Mouse (Mus musculus) cerebellum, adult 18-20 months (tissue): ENCODE measurements around the gene Mrpl28.
A peak's percentile ranks its signal among the peaks of the same experiment; 100 is the strongest.
"Not testable (repeated sequence)": the region's sequence is repeated elsewhere in the genome, so short reads cannot be mapped to it uniquely, and the experiment has no call there.

Experiments used
- DNase-seq, 2 experiments: peaks; one replicate each; pipeline ENCODE4 v3.0.0; 2021

Gene Mrpl28

DNA sequence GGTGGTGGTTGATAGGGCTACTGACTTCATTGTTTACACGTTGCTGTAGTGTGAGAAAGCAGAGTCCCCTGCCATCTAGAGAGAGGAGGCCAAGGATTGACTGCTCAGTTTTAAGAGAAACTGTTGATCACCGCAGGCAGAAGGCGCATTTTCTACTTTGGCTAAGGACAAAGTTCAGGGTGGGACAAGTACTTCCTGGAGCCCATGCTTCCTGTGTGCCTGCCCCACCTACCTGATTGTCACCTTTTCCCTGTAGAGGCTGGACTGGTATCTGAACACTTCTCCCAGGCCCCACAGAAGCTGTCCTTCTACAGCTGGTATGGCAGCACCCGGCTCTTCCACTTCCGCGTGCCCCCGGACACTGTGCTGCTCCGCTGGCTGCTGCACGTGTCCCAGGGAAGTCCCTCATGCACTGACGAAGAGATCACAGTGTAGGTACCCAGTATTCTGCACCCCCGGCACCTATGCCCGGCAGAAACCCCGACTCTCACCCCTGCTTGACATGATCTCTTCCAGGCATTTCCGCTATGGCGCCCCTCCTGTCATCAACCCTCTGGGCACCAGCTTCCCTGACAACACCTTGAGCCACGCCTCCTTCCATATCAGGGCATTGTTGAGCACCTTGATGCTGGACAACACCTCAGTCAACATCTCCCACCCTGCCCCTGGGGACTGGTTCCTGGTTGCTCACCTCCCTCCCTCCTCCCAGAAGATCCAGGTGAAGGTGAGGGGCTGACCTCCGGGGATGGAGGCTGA is 6.6 kb upstream of the Mrpl28 start:
- no peak for DNase-seq

DNA sequence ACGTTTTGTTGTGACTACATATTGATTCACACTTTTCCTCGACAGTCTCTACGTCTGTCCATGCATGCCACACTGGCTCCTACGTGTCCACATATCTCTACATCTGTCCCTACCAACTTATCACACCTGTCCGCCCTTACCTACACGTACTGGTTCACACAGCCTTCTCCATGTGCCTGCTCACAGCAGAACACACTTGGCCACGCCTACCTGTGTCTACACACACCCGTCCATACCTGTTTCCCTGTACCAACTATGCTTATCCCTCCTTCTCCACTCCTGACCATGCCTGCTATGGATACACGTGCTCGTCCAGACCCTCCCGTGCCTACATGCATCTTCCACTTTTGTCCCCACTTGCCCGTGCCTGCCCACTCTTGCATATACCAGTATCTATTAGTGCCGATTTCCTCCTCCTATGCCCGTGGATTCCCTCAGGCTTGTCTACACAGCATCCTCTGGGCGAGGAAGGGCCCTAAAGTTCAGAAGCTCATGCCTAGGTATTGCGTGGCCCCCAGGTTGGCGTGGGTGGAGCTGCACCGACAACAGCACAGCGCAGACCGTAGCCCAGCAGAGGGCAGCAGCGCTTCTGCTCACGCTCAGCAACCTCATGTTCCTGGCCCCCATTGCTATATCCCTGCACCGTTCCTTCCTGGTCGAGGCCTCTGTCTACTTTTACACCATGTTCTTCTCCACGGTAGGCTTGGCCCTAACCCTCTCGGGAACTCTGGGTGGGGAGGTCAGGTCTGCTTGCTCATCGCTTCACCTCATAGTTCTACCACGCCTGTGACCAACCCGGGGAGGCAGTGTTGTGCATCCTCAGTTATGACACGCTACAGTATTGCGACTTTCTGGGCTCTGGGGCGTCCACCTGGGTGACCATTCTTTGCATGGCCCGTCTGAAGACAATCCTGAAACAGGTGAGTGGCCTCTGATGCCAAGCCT is 3.3 kb upstream of the Mrpl28 start:
- DNase-seq = peak; percentile 72 to 76

DNA sequence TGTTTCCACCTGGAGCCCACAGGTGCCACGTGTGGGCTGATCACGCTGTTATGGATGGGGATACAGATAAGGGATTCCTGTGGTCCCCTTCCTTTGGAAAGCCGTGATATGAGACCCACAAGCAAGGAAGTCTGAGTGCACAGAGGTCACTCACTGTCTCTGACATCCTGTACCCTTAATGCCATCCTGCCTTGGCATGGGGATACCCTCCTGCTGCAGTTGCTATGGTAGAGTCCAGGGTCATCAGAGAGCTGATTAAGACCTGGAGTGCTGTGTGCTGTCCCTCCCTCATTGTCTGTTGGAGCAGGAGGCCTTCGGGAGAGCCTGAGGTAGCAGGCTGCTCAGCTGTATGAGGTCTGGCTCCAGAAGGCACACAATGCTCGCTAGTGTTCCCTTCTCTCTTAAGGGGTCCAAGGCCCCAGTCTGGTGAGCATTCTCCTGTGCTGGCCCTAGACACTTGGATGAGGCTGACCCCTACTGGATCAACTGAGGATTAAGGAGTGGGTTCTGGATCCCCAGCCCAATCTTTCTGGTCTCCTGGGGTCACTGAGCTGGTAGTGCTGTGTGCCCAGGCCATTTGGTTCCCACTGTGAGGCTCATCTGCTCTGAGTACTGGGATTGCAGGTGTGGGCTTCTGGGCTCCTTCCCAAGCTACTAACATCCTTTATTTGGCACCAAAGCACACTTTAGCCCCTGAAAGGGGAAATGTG is 714 bp upstream of the Mrpl28 start:
- no peak for DNase-seq

DNA sequence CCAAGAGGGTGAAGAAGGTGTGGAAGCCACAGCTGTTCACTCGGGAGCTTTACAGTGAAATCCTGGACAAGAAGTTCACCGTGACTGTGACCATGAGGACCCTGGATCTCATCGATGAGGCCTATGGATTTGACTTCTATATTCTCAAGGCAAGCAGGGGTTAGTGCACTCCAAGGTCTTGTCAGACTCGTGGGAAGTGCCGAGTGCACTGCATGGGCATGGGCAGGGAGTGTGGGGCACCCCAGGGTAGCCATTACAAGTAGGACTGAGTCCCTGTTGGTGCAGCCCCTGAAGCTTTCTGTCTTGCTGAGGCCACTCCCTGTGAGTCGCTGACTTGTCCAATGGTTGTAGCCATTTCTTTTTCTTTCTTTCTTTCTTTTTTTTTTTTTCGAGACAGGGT is 1.3 kb downstream of the Mrpl28 start:
- DNase-seq = no peak

DNA sequence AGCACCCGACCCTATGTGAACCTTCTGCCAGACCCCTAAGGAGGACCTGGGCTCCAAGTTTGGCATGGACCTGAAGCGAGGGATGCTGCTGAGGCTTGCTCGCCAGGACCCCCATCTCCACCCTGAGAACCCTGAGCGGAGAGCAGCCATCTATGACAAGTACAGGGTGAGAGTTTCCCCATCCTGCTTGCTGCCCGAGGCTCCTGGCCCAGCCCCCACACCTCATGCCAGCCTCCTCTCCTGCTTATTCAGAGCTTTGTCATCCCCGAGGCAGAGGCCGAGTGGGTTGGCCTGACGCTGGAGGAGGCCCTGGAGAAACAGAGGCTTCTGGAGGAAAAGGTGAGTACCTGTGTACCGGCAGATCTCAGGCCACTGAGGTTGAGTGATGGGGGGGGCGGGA is 1.9 kb downstream of the Mrpl28 start:
- no peak for DNase-seq

DNA sequence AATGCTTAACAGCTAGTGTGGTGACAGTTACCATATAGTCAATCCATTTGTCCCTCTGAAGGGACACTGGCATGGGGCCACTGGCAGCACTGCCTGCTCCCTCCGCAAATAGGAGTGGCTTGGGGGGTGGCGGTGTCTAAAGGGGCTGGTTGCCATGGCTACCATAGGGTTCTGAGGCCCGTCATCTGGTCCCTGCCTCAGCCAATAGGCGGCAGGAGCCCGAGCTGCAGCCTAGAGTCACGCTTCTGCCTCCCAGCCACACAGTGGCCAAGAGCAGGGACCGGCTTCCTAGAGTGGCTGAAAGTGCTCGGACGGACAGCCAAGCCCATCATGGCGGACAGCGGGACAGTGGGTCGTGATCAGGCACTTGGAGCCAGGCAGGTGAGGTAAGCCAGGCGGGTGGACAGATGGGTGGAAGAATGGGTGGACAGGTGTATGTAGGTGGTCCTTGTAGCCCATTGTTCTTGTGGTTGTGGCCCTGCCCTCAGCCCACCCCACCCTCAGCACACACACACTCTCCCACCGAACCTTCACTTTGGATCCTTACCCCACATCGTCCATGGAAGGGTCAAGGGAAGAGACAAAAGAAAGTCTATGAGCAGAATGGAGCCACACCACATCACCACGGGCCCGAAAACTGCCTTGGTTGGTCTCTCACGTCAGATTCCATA is 7.9 kb downstream of the Mrpl28 start:
- DNase-seq = no peak

DNA sequence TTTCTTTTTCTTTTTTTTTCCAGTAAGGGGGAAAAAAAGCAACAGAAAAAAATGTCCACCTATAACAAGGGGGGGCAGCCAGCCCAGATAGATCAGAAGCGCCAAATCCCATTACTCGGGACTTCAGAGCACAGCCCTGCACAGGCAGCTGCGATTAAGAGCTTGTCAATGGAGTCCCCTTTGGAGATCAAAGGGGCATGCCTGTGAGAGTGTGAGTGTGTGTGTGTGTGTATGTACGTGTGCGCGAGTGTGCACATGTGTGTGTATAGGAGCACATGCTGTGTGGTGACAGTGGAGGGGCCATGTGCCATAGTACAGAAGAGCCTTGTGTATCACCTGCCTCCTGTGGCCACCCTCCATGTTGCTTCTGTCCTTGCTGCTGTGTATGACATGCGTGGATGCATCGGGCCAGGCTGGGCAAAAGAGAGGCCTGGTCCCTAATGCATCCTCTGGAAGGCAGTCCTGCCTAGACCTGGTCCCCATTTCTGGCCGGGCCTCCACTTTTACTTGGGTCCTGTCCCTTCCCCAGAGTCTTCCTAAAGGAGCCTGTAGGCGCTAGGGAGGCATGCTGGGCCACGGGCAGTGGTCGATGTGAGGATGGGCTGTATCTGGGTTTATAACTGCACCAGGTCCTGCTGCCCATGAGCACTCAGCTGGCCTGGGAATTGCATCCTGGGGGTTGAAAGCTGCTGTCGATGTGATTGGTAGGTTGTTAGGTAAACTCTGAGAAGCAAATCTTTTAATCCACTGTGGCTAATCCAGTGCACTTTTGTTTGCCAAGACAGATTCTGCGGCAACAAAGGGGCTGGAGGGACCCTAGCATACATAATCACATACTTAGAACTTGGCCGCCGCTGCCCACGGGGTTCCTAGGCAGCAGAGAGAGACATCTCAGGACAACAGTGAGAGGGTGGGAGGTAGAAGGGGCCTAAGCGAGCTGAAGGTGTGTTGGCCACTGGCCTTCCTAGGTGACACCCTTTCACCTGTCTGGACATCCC is 8.9 kb downstream of the Mrpl28 start:
- no peak for DNase-seq

DNA sequence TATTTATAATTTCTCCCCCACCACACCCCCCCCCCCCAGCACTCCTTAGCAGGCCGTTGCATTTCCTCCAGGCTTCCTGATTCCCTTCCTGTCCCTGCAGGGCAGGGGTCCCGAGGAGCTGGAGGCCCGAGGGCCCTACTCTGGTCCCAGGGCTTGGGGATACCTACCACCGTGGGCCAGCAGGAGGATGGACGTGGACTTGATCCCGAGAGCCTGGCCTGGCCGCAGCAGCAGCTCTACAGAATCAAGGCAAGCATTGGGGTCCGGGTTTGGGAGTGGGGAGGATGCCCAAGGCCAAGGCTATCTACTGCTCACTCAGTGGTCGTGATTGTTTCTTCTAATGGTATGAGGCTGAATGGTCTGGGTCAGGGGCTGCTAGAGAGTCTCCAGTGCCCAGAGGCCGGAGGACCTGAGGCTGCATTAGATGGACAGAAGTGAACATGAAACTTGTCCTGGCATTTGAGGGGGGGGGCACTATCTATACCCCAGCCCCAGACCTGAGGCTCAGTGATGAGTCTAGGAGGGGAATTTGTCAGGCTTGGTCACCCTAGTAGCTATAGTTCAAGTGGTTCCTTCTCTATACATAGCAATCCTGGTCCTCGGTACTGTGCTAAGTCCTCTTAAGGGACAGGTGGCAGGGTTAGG is 13.9 kb downstream of the Mrpl28 start:
- no peak for DNase-seq

DNA sequence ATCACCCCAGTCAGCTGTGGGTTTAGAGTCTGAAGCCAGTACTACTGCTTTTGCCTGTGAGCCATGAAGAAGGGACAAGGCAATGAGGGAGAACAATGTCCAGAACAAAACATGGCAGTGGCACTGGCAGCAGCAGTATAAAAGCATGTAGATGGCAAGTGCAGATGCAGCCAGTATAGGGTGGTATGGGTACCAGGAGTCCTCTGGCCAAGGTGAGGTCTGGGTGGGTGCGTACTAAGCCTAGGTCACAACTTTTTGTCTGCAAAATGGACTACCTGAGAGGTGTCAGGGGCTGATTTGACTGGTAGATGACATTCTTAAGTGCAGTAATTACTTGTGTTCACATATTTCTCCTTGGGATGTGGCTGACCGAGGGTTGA is 14.4 kb downstream of the Mrpl28 start:
- no peak for DNase-seq

DNA sequence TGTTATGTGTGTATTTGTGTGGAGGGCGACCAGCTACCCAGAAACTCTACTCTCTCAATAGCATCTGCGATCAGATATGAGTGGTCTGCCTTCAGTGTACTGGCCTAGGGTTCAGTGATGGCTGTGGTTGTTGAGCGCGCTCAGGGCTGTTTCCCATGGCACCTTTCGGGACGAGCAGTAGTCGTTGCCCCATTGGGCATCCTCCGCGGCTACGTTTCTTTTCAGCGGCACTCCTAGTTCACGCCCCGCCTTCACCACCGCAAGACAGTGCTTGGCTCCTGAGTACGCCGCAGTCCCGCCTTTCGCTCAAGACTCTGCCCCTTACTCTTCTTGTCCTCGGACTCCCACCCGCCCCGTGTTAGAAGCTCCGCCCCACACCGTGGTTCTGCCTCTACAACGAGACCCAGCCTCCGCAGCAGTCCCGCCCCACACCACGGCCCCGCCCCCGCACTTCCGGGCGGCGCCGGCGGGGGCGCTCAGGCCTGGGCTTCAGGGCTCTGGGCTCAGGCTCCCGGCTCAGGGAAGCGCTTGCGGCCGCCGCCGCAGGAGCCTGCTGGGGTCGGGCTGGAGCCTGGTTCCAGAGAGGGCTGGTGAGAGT is 15.0 kb downstream of the Mrpl28 start, which contains the start of gene Axin1:
TSS of gene Axin1 (plus strand) at position 450 of the 598 bp plus-strand sequence.
- peak; percentile 92 to 98 for DNase-seq

DNA sequence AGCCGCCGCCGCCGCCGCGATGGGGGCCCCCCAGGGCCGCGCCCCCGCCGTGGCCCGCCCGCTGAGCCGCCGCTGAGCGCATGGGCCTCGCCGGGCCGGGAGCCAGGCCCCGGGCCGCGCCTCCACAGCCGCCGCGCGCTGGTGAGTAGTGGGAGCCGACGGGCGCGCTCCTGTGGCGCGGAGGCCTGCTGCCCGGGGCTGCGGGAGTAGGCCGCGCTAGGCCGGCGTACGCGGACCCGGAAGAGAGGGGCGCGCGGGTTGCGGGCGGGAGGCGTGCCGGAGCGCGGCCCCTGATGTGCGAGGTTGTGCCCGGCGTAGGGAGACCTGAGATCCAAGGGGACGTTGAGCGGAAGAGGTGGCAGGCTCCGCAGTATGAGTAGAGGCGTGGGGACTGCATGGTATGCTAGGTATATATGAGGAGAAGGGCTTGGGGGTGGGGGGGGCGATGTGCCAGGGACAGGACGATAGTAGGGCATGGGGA is 15.6 kb downstream of the Mrpl28 start:
- DNase-seq = no peak

DNA sequence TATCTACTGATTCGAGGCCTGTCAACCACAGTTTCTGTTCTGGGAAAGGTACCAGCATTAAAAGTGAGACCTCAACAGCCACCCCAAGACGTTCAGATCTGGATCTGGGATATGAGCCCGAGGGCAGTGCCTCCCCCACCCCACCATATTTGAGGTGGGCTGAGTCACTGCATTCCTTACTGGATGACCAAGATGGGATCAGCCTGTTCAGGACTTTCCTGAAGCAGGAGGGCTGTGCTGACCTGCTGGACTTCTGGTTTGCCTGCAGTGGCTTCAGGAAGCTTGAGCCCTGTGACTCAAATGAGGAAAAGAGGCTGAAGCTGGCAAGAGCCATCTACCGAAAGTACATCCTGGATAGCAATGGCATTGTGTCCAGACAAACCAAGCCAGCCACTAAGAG is 19.5 kb downstream of the Mrpl28 start:
- DNase-seq = no peak

DNA sequence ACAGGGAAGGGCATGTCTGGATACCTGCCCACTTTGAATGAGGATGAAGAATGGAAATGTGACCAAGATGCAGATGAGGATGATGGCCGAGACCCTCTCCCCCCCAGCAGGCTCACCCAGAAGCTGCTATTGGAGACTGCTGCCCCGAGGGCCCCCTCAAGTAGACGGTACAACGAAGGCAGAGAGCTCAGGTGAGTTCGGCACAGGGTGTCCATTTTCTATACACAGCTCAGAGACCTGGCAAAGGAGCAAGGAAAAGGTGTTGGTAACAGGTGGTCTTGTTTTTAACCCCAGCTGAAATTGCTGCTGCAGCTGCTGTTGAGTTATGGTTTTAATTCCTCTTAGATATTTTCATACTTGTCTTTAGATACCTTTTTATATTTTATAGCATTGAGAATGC is 20.1 kb downstream of the Mrpl28 start:
- no peak for DNase-seq

DNA sequence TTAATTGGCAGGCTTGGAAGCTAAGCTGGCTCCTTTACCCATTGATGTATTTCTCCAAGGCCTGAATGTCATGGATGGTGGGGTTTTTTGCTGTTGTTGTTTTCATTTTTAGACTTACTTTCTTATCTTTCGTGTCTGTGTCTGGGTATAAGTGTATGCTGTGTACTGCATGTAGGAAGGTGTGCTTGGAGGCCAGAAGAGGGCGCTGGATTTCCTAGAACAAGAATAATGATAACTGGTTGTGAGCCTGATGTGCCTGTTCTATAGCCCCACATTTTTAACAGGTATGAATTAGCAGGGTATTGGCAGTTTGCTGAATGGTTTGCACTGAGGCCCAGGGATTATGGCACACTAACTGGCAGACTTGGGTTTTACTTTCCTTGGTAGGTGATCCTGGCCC is 25.8 kb downstream of the Mrpl28 start:
- DNase-seq = no peak

DNA sequence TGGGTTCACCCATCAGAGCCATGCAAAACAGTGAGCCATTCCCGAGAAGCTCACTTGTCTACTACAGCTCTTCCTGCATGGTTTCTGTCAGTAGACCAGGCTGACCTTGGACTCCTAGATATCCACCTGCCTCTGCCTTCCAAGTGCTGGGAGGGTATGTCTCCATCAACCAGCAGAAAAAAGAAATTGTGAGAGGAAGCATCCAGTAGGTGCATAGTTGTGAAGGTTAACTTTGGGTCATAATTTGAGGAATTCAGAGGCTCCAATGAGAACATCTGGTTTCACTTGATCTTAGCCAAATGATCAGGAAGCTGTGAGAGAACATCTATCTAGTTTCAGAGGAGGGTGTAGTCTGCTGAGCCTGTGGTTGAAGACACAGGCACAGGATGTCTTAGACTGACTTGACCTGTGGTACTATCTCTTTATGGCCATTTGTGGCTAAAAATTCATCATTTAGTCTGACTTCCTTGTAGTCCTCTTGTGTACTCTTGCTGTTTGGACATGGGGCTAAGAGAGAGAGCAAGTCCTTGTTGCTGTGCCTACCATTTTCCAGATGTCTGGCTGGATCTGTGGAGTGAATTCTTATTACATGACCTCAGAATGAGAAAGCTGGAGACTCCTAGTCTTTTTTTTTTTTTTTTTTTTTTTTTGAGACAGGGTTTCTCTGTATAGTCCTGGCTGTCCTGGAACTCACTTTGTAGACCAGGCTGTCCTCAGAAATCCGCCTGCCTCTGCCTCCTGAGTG is 28.8 kb downstream of the Mrpl28 start:
- DNase-seq = no peak

DNA sequence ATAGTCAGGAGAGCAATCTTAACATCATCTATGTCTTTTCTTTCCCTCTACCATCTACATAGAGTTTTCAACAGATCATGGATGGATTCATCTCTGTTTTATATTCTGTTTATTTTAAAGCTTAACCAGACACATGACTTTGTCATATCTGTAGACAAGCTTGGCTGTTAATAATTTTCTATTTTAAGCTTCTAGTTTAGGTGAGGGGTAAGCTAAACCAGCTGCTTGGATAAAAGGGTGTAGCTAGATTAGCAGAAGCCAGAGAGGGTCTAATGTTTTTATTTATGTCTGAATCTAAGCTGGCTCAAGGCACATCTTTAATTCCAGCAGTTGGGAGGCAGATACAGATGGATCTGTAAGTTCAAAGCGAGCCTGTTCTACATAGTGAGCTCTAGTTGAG is 39.4 kb downstream of the Mrpl28 start:
- DNase-seq = no peak

DNA sequence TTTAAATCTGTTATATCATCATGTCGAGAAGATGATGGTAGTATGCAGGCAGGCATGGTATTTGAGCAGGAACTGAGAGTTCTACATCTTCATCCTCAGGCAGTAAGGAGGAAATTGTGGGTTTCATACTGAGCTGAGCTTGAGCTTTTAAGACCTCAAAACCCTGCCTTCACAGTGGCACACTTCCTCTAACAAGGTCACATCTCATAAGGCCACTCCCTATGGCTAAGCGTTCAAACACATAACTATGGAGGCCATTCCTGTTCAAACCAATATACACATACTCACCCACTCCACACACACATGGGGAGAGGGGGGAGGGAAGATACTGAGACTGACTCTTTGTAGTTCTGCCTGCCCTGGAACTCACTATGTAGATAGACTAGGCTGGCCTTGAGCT is 44.7 kb downstream of the Mrpl28 start:
- DNase-seq = no peak

DNA sequence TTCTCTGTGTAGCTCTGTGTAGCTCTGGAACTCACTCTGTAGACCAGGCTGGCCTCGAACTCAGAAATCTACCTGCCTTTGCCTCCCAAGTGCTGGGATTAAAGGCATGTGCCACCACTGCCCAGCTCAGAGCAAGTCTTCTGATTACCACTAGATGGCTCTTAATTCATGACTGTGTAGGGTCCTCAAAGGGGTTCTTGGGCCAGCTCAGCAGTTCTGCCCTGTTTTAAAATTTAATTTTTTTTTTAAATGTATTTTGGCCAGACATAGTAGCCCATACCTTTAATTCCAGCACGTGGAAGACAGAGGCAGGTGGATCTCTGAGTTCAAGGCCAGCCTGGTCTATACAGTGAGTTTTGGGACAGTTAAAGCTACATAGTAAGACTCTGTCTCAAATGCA is 51.9 kb downstream of the Mrpl28 start:
- not testable (repeated sequence) for DNase-seq
